Mouse (Mus musculus) neural tube, embryonic 15.5 days (tissue): ENCODE measurements at regions not wholly inside any gene's neighbourhood (a gene's known extent, or its start where the extent isn't known, plus 50 kb on each side); places are given as distances from the start of the nearest gene placed in this dataset.
A peak's percentile ranks its signal among the peaks of the same experiment; 100 is the strongest.

Experiments used
- ATAC-seq: fragments of 200-750 bp; cut with Nextera tagmentation; 2 replicates; pipeline ENCODE4 v1.8.0; 2017; ENCODE audit warnings: mild to moderate bottlenecking, moderate TSS enrichment, moderate library complexity; ENCODE audit not compliant: low FRiP score
- H3K27ac ChIP-seq: fragments of 300-500 bp; sonication (generic); replicated peaks from 2 replicates; pipeline ENCODE4 v1.5.1; 2015; ENCODE audit warnings: mild to moderate bottlenecking, inconsistent platforms
- H3K27me3 ChIP-seq: fragments of 300-500 bp; sonication (generic); replicated peaks from 2 replicates; pipeline ENCODE4 v1.6.1; 2015; ENCODE audit warnings: inconsistent platforms
- H3K36me3 ChIP-seq: fragments of 300-500 bp; sonication (generic); 2 replicates; pipeline ENCODE4 v1.6.1; 2015; ENCODE audit warnings: inconsistent platforms
- H3K4me1 ChIP-seq: fragments of 300-500 bp; sonication (generic); 2 replicates; pipeline ENCODE4 v1.6.1; 2015; ENCODE audit warnings: inconsistent platforms
- H3K4me2 ChIP-seq: fragments of 300-500 bp; sonication (generic); 2 replicates; pipeline ENCODE4 v1.6.1; 2015; ENCODE audit warnings: inconsistent platforms, mild to moderate bottlenecking, moderate library complexity
- H3K4me3 ChIP-seq: fragments of 300-500 bp; sonication (generic); replicated peaks from 2 replicates; pipeline ENCODE4 v1.5.1; 2015; ENCODE audit warnings: mild to moderate bottlenecking, inconsistent platforms
- H3K9ac ChIP-seq: fragments of 300-500 bp; sonication (generic); replicated peaks from 2 replicates; pipeline ENCODE4 v1.6.1; 2015; ENCODE audit warnings: mild to moderate bottlenecking, inconsistent platforms
- H3K9me3 ChIP-seq: fragments of 300-500 bp; sonication (generic); replicated peaks from 2 replicates; pipeline ENCODE4 v1.6.1; 2016; ENCODE audit warnings: inconsistent platforms
- WGBS: fragments of 180-500 bp; shearing (Covaris S2); methylation state at CpG from one replicate; pipeline ENCODE4 v1.1.7; 2015; ENCODE audit warnings: mixed read lengths; 5-methylcytosine and 5-hydroxymethylcytosine counted together

- no peak overlapping the region for H3K4me3 ChIP-seq
- 77% methylated on average over 4 of the region's 4 CpGs for WGBS
- ATAC-seq, result no peak
These were observed 252.7 kb upstream of the Far2 start for GRCm38 (mm10) chr6:147794351-147794750.

GRCm38 (mm10) chr6:147799009-147799727 lies 247.9 kb upstream of the Far2 start:
- Histone ChIP-seq H3K27me3 (no peaks in the 10 kb centered on the region), H3K27ac (no peak overlapping the region), H3K4me3 (no peak overlapping the region), H3K4me2 (no peak overlapping the region), H3K4me1 (no peaks in the 10 kb centered on the region), H3K36me3 (no peaks in the 10 kb centered on the region), H3K9ac (no peak overlapping the region), H3K9me3 (no peaks in the 10 kb centered on the region)
- WGBS, result 71% methylated on average over 9 of the region's 9 CpGs
- peak; percentile 77 for ATAC-seq

More at GRCm38 (mm10) chr6:147794351-147794750, 252.7 kb upstream of the Far2 start:
- Histone ChIP-seq H3K36me3 (no peaks in the 10 kb centered on the region), H3K4me2 (no peak overlapping the region), H3K4me1 (no peaks in the 10 kb centered on the region), H3K27me3 (no peaks in the 10 kb centered on the region), H3K9me3 (no peaks in the 10 kb centered on the region), H3K27ac (no peak overlapping the region), H3K9ac (no peak overlapping the region)

- ATAC-seq, result no peak
- no peak overlapping the region for H3K9ac ChIP-seq
- no peak overlapping the region for H3K4me2 ChIP-seq
- H3K27ac ChIP-seq, result no peak overlapping the region
- no peaks in the 10 kb centered on the region for H3K4me1 ChIP-seq
- H3K9me3 ChIP-seq, result no peaks in the 10 kb centered on the region
- H3K4me3 ChIP-seq, result no peak overlapping the region
- 84% methylated on average over 6 of the region's 6 CpGs for WGBS
- H3K36me3 ChIP-seq, result no peaks in the 10 kb centered on the region
- no peaks in the 10 kb centered on the region for H3K27me3 ChIP-seq
These were observed 247.2 kb upstream of the Far2 start for GRCm38 (mm10) chr6:147799861-147800260.

GRCm38 (mm10) chr6:147800846-147801245 lies 246.2 kb upstream of the Far2 start:
- Histone ChIP-seq H3K9ac (no peak overlapping the region), H3K4me3 (no peak overlapping the region), H3K4me2 (no peak overlapping the region), H3K27ac (no peak overlapping the region), H3K9me3 (no peaks in the 10 kb centered on the region), H3K27me3 (no peaks in the 10 kb centered on the region), H3K36me3 (no peaks in the 10 kb centered on the region), H3K4me1 (no peaks in the 10 kb centered on the region)
- no peak for ATAC-seq
- 90% methylated on average over 5 of the region's 5 CpGs for WGBS

GRCm38 (mm10) chr6:147803893-147804292 lies 243.2 kb upstream of the Far2 start:
- no peak for ATAC-seq
- no peak overlapping the region for H3K4me3 ChIP-seq
- H3K36me3 ChIP-seq, result no peaks in the 10 kb centered on the region
- no peak overlapping the region for H3K27ac ChIP-seq
- no peaks in the 10 kb centered on the region for H3K4me1 ChIP-seq
- no peaks in the 10 kb centered on the region for H3K9me3 ChIP-seq
- 97% methylated on average over 2 of the region's 2 CpGs for WGBS
- no peak overlapping the region for H3K4me2 ChIP-seq
- H3K9ac ChIP-seq, result no peak overlapping the region
- no peaks in the 10 kb centered on the region for H3K27me3 ChIP-seq

- 33% methylated on average over 1 of the region's 1 CpGs for WGBS
- H3K9me3 ChIP-seq, result no peaks in the 10 kb centered on the region
- no peak overlapping the region for H3K9ac ChIP-seq
- H3K27me3 ChIP-seq, result no peaks in the 10 kb centered on the region
- H3K27ac ChIP-seq, result no peak overlapping the region
- H3K4me1 ChIP-seq, result no peaks in the 10 kb centered on the region
- H3K4me3 ChIP-seq, result no peak overlapping the region
- H3K36me3 ChIP-seq, result no peaks in the 10 kb centered on the region
- H3K4me2 ChIP-seq, result no peak overlapping the region
- ATAC-seq, result no peak
These were observed 236.3 kb upstream of the Far2 start for GRCm38 (mm10) chr6:147810710-147811109.

GRCm38 (mm10) chr6:147816861-147817260 lies 230.2 kb upstream of the Far2 start:
- H3K9ac ChIP-seq, result no peak overlapping the region
- 50% methylated on average over 7 of the region's 7 CpGs for WGBS
- ATAC-seq, result peak; percentile 28; the same call in 1 of the 2 replicates
- no peaks in the 10 kb centered on the region for H3K27me3 ChIP-seq
- no peak overlapping the region for H3K27ac ChIP-seq
- 0 out of 2 replicates have a peak, but pooled peaks cover 2% of the 10 kb centered on the region for H3K4me1 ChIP-seq
- H3K4me2 ChIP-seq, result no peak overlapping the region
- H3K36me3 ChIP-seq, result no peaks in the 10 kb centered on the region
- H3K9me3 ChIP-seq, result no peaks in the 10 kb centered on the region
- H3K4me3 ChIP-seq, result no peak overlapping the region

- no peak overlapping the region for H3K9ac ChIP-seq
- 0 out of 2 replicates have a peak, but pooled peaks cover 2% of the 10 kb centered on the region for H3K4me1 ChIP-seq
- H3K36me3 ChIP-seq, result no peaks in the 10 kb centered on the region
- H3K27me3 ChIP-seq, result no peaks in the 10 kb centered on the region
- H3K27ac ChIP-seq, result no peak overlapping the region
- ATAC-seq, result no peak
- H3K4me3 ChIP-seq, result no peak overlapping the region
- H3K9me3 ChIP-seq, result no peaks in the 10 kb centered on the region
- no peak overlapping the region for H3K4me2 ChIP-seq
These were observed 229.8 kb upstream of the Far2 start for GRCm38 (mm10) chr6:147817262-147817661.

GRCm38 (mm10) chr6:147822215-147822614 lies 224.8 kb upstream of the Far2 start:
- no peaks in the 10 kb centered on the region for H3K9me3 ChIP-seq
- WGBS, result 30% methylated on average over 4 of the region's 4 CpGs
- no peaks in the 10 kb centered on the region for H3K4me1 ChIP-seq
- H3K36me3 ChIP-seq, result no peaks in the 10 kb centered on the region
- H3K27ac ChIP-seq, result no peak overlapping the region
- H3K27me3 ChIP-seq, result no peaks in the 10 kb centered on the region
- H3K9ac ChIP-seq, result no peak overlapping the region
- ATAC-seq, result no peak
- no peak overlapping the region for H3K4me2 ChIP-seq
- no peak overlapping the region for H3K4me3 ChIP-seq

- ATAC-seq, result no peak
- no peak overlapping the region for H3K27ac ChIP-seq
- no peak overlapping the region for H3K4me3 ChIP-seq
- no peaks in the 10 kb centered on the region for H3K4me1 ChIP-seq
- no peaks in the 10 kb centered on the region for H3K9me3 ChIP-seq
- no peak overlapping the region for H3K4me2 ChIP-seq
- H3K27me3 ChIP-seq, result no peaks in the 10 kb centered on the region
- WGBS, result 67% methylated on average over 3 of the region's 3 CpGs
- no peaks in the 10 kb centered on the region for H3K36me3 ChIP-seq
- H3K9ac ChIP-seq, result no peak overlapping the region
These were observed 214.5 kb upstream of the Far2 start for GRCm38 (mm10) chr6:147832521-147832920.

GRCm38 (mm10) chr6:147833501-147833900 lies 213.6 kb upstream of the Far2 start:
- Histone ChIP-seq H3K36me3 (no peaks in the 10 kb centered on the region), H3K4me1 (no peaks in the 10 kb centered on the region), H3K27ac (no peak overlapping the region), H3K27me3 (no peaks in the 10 kb centered on the region), H3K9ac (no peak overlapping the region), H3K4me3 (no peak overlapping the region), H3K4me2 (no peak overlapping the region), H3K9me3 (no peaks in the 10 kb centered on the region)
- 73% methylated on average over 3 of the region's 3 CpGs for WGBS
- no peak for ATAC-seq

- Histone ChIP-seq H3K27ac (no peak overlapping the region), H3K36me3 (no peaks in the 10 kb centered on the region), H3K27me3 (no peaks in the 10 kb centered on the region), H3K4me3 (no peak overlapping the region), H3K4me2 (no peak overlapping the region), H3K9me3 (no peaks in the 10 kb centered on the region), H3K9ac (no peak overlapping the region), H3K4me1 (no peaks in the 10 kb centered on the region)
- 81% methylated on average over 5 of the region's 5 CpGs for WGBS
- ATAC-seq, result no peak
These were observed 208.2 kb upstream of the Far2 start for GRCm38 (mm10) chr6:147838846-147839245.
